Mouse (Mus musculus) lung, postnatal 4 days (tissue): Measurements from ENCODE around the gene Fam180a.

ENCODE experiments used
- DNase-seq, 2 experiments: peaks; one replicate each; pipeline ENCODE4 v3.0.0; 2021

The Fam180a gene

DNA sequence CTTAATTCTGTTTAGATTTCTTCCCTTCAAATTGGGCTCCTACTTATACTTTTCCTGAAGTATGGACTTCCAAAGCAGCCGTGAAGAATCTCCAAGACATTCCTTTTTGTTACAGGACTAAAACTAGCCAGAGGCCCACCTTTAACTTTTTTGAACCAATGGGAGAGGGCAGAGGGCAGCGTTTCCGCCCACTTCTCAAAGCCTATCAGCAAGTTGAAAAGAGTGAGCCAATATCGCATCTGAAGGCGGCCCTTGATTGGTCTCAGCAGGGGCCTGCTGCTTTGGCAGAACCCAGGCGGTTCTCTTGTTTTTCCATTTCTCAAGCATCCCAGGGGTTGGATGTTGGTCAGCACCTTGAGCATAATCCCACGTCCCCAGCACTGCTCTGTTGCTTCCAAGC is 17.9 kb downstream of the Fam180a start, which contains the start of gene Slc13a4:
Slc13a4 (minus strand) TSS at position 95 of the 400 bp plus-strand sequence.
- no peak for DNase-seq

DNA sequence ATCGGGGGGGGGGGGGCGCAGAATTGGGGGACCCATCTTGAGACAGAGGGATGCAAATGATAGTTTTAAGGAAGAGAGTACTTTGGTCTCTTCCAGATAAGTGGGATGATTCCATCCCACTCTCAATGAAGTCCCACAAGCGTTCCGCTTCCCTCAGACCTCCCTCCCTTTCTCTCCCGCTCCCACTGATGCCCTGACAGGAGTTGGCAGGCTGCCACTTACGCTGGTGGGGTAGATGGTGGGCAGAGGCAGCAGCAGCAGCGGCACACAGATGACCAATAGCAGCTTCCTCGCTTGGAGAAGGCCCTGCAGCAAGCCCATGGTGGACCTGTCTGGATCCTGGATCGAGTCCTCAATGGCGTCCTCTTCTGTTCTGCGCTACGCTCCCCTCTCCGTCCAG is 18.8 kb downstream of the Fam180a start:
- no peak for DNase-seq

DNA sequence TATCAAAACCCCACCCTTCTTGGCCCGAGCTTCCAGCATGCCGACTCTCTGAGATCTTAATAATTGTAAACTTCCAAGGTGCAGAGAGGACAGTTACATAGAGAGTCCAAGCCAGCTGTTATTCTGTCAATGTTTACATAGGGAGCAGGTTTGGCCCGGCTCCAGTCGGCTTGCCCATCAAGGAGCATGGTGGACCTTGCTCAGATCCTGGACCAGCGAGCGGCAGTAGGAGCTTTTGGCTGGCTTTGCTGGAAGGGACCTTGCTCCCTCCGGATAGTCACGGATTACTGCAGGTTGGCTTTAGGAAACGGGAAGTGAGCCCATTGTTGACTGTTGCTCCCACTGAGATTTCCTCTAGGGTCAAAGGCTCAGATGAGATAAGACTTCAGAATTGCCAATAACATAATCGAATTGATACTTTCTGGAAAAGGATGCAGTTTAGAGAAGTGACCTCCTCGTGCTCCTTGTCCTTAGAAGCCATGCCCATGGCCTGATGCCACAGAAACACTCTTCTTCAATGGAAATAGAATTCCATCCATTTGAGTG is 22.5 kb downstream of the Fam180a start:
- no peak for DNase-seq

DNA sequence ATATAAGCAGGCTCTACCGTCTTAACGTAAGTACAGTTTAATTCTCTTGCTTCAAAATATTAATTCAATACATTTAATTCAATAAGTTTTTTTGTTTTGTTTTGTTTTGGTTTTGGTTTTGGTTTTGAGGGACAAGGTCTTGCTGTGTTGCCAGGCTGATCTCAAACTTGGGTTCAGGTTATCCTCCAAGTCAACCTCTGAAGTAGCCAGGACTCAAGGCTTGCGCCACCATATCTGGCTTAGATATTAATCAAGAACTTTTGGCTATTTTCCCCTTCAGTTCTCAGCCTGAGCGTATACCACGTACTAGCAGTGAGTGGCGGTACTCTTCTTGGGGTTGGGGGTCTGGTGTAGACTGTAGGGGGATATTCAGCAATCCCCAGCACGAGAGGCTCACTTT is 23.4 kb downstream of the Fam180a start:
- DNase-seq: no peak

DNA sequence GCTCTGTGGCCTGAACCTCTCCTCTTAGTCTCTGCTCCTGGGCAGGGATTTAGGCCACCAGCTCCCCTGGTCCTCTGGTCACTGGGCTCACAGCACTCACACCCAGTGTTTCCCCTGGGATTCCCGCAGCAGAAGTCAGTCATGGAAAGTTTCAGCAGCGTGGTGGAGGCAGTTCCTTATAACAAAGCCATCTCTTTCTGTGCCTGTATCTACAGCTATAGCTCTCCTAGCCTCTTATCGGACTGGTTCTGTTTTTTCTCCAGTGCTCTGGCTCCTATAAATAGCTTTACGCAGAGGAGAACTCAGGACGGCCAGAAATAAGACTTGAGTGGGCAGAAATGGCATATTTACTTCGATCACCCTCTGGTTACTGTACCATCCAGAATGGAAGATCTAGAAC is 27.6 kb downstream of the Fam180a start:
- no peak for DNase-seq

DNA sequence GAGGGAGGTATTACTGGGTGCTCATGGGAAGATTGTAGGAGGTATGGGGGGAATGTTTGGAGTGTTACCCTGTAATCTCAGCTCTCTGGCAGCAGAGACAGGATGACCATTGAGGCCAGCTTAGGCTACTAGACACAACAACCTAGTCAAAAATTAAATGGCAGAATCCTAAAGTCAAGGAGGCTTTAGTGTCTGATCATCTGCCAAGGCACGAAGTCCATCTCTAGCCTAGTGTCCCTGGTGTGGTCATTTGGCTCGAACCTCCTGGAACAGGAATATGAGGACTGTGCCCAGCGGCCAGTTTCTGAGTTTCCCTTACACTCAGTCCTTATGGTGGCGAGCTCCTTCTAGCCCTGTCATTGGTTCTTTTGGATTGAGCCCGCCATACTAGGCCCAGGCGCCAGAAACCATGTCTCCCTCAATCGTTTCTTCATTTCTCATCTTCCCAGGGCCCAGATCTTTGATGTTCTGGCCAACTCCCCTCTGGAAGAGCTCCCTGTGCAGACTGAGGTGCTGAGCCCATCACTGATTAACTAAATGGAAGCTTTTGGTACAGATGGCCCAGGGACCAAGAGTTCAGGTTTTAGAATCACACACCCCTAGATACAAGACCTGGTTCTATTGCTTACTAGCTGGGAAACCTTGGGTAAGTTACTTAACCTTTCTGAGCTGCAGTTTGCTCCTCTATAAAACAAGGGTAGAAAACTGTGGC is 28.3 kb downstream of the Fam180a start:
- DNase-seq: no peak

DNA sequence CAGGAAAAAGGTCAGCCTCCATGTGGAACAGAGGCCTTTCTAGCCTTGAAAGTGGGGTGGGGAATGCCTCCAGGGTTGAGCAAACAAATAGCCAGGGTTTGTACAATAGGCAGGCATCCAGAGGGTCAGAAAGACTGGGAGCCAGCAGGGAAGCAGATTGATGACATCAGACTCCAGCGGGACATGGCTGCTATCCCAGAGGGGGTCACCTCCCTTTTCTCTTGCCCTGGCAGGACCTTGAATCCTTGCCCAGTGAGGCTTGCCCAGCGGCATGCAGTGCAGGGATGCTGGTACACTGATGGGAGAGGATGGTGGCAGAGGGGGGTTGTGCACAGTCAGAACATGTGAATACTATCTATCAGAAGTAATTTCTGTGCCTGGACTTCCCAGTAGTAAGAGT is 28.9 kb downstream of the Fam180a start:
- peak; percentile 10 to 30 for DNase-seq

DNA sequence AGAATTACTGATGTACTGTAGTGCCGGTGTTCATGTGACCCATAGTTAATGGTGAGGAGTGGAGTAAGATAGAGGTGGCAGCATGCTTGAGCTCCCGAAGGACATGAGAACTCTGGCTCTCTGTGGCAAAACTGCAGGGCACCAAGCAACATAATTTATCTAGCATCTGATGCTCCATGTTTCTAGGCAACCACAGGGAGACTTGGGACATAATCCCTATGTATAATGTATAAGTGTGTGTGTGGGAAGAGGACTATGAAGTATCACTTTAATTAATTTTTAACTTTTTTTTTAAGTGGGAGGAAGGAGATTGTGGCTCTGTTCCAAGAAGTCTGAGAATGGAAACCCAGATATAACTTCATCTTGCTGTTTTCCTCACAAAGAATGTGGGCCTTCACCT is 31.0 kb downstream of the Fam180a start:
- DNase-seq: no peak

DNA sequence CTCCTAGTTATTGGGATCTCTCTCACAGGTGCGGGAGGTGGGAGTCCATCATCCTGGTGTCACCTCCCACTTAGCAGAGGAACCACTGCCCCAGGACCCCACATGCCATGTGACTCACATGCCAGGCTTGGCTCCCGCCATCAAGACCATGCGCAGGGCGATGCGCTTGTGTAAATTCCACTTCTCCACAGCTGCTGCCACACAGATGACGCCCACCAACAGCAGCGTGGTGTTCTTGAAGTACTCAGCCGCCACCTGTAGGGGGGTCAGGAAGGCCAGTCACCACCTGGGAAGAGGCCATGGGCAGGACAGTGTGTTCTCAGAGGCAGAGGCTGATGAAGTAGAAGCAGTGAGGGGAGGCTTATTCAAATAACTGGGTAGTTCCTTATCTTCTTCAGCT is 36.3 kb downstream of the Fam180a start:
- DNase-seq: no peak

DNA sequence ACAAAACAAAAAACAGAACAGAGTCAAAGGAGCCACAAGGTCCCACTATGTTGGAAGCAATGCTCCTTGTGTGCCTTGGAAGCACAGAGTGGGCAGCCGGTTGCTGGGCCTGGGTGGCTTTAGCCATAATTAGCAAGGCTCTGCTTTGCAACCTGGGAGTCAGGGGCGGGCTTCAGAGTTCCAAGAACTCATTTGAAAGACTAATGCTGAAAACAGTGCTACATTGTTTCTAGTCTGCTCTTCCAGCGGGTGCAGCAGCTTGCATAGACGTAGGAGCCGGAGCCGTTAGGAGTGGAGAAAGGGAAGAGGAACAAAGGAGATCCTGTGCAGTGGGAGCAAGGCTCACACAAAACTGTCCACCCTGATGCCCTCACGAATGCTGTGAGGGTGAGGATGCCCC is 37.0 kb downstream of the Fam180a start:
- no peak for DNase-seq

DNA sequence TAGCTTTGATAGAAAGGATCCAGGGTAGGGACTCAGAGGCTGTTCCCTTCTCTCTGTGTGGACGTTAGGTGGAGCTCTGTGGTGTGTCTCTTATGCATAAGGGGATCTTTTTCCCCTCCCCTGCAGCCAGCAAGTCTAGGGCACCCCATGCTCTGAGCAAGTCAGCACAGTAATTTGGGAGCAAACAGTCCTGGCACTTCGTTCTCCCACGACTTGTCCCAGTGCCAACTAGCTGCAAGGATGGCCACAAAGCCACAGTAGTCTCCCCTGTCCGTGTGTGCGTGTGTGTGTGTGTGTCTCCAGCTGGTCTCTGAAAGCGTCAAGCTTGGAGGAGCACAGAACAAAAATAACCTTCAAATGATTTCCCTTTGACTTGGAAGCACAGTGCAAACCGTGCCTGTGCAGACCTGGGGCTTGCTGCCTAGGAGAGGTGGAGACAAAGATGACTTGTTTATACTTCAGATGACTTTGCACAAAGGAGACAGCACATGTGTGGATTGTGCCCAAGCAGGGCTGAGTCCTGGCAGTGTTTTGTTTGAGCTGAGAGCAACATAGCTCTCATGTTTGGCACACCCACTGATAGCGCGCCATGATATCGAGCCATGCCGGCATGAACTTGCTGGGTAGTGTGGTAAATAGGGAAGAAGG is 37.7 kb downstream of the Fam180a start:
- DNase-seq: peak; percentile 13 to 62

DNA sequence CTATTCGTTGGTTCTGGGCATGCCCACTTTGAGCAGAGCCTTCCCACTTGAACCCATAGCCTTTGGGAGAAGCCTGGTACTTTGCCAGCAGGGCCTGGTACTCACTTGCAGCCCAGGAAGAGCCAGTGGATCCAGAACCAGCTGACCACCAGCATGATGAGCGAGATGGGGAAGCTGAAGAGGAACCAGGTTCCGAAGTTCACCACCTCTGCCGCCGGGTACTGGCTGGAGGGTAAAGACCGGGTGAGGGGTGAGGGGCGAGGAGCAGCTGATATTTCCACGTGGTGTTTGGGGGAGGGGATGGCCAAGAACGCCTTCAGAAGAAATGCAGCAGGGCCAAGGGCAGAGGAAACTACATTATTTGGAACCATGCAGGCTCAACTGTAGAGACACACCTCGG is 46.6 kb downstream of the Fam180a start:
- no peak for DNase-seq

DNA sequence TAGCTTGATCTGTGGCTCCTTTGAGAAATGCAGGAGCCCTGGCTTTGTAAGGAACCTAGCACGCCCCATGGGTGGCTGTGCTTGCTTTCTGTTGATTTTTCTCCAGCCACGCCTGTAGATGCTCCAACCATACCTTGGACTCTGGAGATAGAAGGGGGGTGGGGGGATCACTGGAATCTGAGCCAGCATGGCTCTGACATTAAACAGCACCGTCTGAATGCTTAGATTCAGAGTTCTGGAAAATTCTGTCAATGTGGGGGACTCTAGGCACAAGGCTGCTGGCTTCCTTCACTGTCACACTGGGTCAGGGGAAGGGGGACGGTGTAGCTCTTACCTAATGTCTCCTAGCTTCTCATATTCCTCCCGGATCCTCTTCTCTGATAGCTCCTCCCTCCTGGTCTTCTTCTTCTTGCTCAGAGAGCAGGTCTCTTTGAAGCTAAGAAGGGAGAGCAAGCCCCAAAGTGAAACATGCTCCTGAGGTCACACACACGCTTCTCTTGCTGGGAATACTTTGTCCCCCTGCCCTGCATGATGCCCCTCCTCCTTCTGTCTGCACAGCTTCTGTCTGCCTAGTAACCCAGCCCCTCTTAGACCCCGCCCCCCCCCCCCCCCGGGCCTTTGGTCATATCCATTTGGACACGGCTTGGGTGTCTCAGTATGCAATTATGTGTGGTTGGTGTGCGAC is 47.9 kb downstream of the Fam180a start:
- DNase-seq: no peak

DNA sequence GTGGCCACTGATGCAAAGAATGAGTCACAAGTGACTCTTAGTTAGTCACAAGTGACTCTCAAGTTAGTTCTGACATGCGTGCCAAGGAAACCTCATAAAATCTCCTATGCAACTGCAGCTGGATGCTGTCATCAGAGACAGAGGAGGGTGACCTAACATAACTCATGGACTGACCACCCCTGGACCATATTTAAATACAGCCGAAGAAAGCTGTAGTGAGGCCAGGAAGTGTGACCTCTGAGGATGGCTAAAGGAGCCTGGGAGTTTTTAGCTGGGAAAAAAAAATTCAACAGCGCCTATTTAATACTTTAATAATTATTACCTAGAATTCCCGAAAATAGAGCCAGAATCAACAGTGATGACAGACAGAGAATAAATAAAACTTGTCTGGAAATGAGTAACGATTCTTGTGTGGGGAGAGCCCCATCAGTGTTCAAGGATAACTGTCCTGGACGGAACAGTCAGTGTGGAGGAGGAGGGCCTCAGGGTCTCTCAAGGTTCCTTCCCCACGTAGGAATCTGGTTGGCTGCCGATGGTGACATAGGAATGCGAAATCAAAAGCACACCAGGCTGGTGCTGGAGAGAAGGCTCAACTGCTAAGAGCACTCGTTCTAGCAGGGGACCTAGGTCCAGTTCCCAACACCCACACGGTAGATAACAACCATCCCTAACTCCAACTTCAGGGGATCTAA is 52.4 kb downstream of the Fam180a start:
- peak in 1 of 2 experiments; percentile 30 for DNase-seq

DNA sequence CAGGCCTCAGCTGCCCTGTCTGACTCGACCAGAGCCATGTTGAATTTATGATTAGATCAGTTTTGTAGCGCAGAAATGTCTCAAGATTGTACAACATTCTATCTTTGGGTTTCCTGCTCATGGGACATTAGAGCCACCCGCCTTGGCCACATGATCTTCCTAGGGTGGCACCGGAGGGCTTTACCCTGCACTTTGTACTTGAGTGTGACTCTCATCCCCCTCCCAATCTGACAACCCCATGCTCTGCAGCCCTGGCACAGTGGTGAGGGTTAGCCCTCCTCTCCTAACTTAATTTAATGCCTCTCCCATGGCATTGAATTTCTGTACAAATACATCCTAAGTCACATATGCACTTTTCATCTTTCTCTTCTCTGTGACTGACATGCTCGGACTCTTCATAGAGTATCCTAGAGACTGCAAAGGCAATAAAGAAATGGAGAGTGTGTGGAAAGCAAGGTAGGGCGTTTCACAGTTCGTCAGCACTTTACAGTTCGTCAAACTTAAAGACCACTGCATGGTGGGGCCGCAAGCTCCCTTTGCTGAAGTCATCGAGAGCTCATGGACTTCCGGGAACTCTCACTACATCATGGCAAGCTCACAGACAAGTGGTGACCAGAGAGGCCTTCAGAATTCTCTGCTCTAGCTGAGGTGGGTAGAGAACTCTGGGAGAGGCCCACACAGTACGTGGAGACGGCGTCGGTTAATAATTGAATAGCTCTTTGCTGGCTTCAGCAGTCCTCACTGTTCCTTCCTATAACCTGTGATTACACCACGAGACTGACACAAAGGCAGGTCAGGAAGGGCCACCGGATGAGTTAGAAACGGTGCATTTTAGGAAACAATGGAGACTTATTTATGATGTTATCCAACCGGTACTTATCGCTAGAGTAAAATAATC is 53.8 kb downstream of the Fam180a start:
- no peak for DNase-seq

DNA sequence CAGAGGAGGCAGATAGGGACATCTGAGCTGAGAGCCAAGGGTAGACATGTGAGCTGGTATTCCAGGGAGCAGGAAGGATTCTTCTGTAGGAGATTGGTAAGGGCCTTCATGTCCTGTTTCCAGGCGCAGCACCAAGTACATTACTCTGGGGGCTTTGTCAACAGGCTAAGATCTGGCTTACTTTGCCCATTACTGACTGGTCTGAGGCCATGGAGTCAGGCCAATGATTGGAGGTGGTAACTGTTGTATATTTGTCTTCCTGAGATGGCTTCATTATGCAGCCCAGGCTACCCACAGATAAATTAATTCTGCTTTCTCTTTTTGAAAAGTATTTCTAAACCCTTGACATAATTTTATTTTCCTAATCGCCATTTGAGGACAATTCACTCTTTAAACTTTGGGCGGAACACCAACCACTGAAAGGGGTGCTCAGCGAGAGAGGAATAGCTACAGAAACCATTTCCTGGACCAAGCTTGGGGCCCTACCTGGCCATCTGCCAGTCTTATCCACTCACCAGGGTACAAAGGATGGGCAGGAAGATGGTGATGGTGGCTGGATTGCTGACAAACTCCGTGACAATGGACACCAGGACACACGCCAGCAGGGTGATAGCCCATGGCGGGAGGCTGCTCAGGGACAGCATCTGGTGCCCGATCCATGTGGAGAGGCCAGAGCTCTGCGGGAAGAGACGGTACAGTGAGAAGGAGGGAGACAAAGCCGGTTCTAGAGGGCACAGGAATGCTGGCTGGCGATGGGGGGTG is 54.7 kb downstream of the Fam180a start:
- peak; percentile 12 to 41 for DNase-seq

DNA sequence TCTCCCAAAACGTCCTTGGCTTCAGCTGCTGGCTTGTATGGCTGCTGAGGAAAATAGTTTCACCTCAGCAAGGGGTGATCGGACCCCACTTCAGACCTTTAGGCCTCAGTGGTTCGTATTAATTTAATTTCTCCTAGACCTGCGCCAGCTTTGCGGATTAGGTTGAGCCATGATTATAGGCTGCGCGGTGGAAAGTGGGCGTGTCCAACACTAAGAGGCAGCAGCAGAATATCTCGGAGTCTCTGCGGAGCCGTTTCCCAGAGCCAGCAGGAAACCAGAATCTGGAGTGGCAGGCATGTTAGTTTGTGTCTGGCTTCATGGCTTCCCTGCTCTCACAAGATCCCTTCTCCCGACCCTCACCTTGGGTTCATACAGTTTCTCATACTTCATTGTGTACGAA is 56.3 kb downstream of the Fam180a start:
- DNase-seq: no peak

DNA sequence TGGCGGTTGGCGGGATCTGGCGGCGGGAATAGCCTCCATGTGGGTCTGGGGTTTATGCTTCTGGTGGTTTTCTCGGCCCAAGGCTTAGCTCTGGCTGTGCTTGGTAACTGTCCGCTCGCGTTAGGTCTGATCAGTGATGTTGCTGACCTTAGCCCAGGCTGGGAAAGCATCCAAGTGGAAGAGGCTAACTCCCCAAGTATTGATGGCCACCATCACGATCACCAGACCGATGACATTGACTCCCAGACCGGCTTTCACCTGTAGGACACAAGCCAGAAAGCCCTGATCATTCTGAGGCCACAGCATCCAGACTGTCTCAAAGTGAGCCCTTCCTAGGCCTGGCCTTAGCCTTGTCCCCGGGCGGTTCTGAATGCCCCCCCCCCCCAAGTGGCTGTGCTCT is 57.2 kb downstream of the Fam180a start:
- no peak for DNase-seq

DNA sequence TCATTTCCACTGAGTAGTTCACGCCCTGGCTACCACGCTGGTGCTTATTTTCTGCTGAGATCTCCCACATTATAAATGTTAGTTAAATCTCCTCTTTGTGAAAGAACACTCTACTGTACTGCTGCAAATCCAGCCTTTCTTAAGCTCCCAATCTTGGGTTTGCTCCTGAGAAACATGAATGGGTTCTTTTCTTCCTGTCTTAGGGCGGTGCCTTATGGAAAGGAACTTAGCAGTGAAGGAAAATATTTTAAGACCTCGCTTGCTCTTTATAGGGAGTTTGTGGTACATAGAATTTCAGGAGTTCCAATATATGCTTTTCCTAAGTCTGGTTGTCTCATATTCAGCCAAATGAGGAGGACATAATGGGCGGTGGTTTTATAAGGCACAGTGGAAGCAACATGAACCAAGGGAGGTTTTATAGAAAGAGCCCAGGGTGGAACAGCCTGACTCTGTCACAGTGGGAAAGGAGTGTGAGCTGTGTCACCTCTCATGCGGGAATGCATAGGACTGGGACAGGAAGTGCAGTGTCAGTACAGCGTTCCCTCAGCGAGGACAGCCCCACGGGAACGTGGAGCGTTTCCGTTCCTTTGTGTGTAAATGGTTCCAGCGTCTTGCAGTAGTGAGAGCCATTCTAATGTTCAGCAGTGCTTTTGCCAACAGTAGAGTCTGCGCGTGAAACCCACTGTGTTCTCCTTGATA is 60.2 kb downstream of the Fam180a start:
- no peak for DNase-seq
